Mouse (Mus musculus): ENCODE data around the gene Aldh16a1. TPM values are rescaled to one million over a fixed set of nuclear protein-coding genes. Genes with fewer than 3 reads are reported as not detected.
"Not testable (repeated sequence)": the region's sequence is repeated elsewhere in the genome, so short reads cannot be mapped to it uniquely, and the experiment has no call there.

Aldh16a1 gene
- polyA plus RNA-seq, 1 experiment from 2014 or later = 41.2 TPM

- H3K9ac ChIP-seq = peak overlapping the region; percentile 49
- whole genome bisulfite sequencing (ENCODE audit: insufficient replicate concordance) = 43% methylated on average over 8 of the region's 8 CpGs
- H3K9me3 ChIP-seq (replicated peaks) = no peaks in the 10 kb centered on the region
- H3K27ac ChIP-seq = peak overlapping the region; percentile 52
- peak overlapping the region; percentile 90 for H3K4me2 ChIP-seq
- H3K4me3 ChIP-seq = peak overlapping the region; percentile 97; the same call in 1 of the 2 replicates
- H3K36me3 ChIP-seq = peaks cover 68% of the 10 kb centered on the region
- H3K27me3 ChIP-seq (replicated peaks) = no peaks in the 10 kb centered on the region
- H3K4me1 ChIP-seq = peaks cover 82% of the 10 kb centered on the region
- no peak for ATAC-seq
These were observed 33.0 kb downstream of the Aldh16a1 start for GRCm38 (mm10) chr7:45121404-45121803.

- ATAC-seq = no peak
- Histone ChIP-seq H3K36me3 (peaks cover 54% of the 10 kb centered on the region), H3K27me3 (replicated peaks) (no peaks in the 10 kb centered on the region), H3K4me2 (no peak overlapping the region), H3K9ac (0 out of 2 replicates have a peak overlapping the region, but pooled peaks have one; percentile 2), H3K27ac (peak overlapping the region; percentile 57), H3K4me3 (no peak overlapping the region), H3K4me1 (peaks cover 75% of the 10 kb centered on the region), H3K9me3 (replicated peaks) (no peaks in the 10 kb centered on the region)
- 55% methylated on average over 5 of the region's 5 CpGs for WGBS (ENCODE audit: insufficient replicate concordance)
These were observed 34.3 kb downstream of the Aldh16a1 start for GRCm38 (mm10) chr7:45119780-45120709.

- H3K4me1 ChIP-seq = peaks cover 73% of the 10 kb centered on the region
These were observed 36.0 kb downstream of the Aldh16a1 start for GRCm38 (mm10) chr7:45118336-45118735.

GRCm38 (mm10) chr7:45117566-45117965, 36.8 kb downstream of the Aldh16a1 start:
- ATAC-seq = no peak

More at GRCm38 (mm10) chr7:45118336-45118735, 36.0 kb downstream of the Aldh16a1 start:
- no peak for ATAC-seq
- Histone ChIP-seq H3K36me3 (peaks cover 51% of the 10 kb centered on the region), H3K4me3 (no peak overlapping the region), H3K9me3 (replicated peaks) (no peaks in the 10 kb centered on the region), H3K4me2 (no peak overlapping the region), H3K27me3 (replicated peaks) (no peaks in the 10 kb centered on the region), H3K9ac (no peak overlapping the region), H3K27ac (peak overlapping the region; percentile 12; the same call in 1 of the 2 replicates)
- 58% methylated on average over 6 of the region's 6 CpGs for WGBS (ENCODE audit: insufficient replicate concordance)

GRCm38 (mm10) chr7:45113476-45113875, 40.9 kb downstream of the Aldh16a1 start:
- 0 out of 2 replicates have a peak overlapping the region, but pooled peaks have one; percentile 35 for H3K9ac ChIP-seq
- no peaks in the 10 kb centered on the region for H3K27me3 ChIP-seq (replicated peaks)
- peak overlapping the region; percentile 7; the same call in 1 of the 2 replicates for H3K4me2 ChIP-seq
- H3K36me3 ChIP-seq = 0 out of 2 replicates have a peak, but pooled peaks cover 6% of the 10 kb centered on the region
- H3K4me1 ChIP-seq = peaks cover 48% of the 10 kb centered on the region
- no peak overlapping the region for H3K4me3 ChIP-seq
- 18% methylated on average over 2 of the region's 2 CpGs for WGBS (ENCODE audit: insufficient replicate concordance)
- ATAC-seq = peak; percentile 65; the same call in 1 of the 2 replicates
- no peaks in the 10 kb centered on the region for H3K9me3 ChIP-seq (replicated peaks)
- no peak overlapping the region for H3K27ac ChIP-seq

More at GRCm38 (mm10) chr7:45117566-45117965, 36.8 kb downstream of the Aldh16a1 start:
- Histone ChIP-seq H3K36me3 (peaks cover 44% of the 10 kb centered on the region), H3K27me3 (replicated peaks) (no peaks in the 10 kb centered on the region), H3K27ac (peak overlapping the region; percentile 12; the same call in 1 of the 2 replicates), H3K4me1 (peaks cover 73% of the 10 kb centered on the region), H3K4me3 (no peak overlapping the region), H3K9ac (peak overlapping the region; percentile 15; the same call in 1 of the 2 replicates), H3K4me2 (no peak overlapping the region), H3K9me3 (replicated peaks) (no peaks in the 10 kb centered on the region)
- WGBS (ENCODE audit: insufficient replicate concordance) = 62% methylated on average over 8 of the region's 8 CpGs

- Histone ChIP-seq H3K27me3 (replicated peaks) (no peaks in the 10 kb centered on the region), H3K4me3 (no peak overlapping the region), H3K36me3 (no peaks in the 10 kb centered on the region), H3K9ac (no peak overlapping the region), H3K4me2 (no peak overlapping the region), H3K9me3 (replicated peaks) (no peaks in the 10 kb centered on the region), H3K4me1 (peaks cover 39% of the 10 kb centered on the region), H3K27ac (no peak overlapping the region)
- ATAC-seq = peak; percentile 28; the same call in 1 of the 2 replicates
- 26% methylated on average over 3 of the region's 3 CpGs for WGBS (ENCODE audit: insufficient replicate concordance)
These were observed 41.9 kb downstream of the Aldh16a1 start for GRCm38 (mm10) chr7:45112529-45112928.

- ATAC-seq = no peak
- 49% methylated on average over 2 of the region's 2 CpGs for WGBS (ENCODE audit: insufficient replicate concordance)
- H3K4me3 ChIP-seq = no peak overlapping the region
These were observed 42.4 kb downstream of the Aldh16a1 start for GRCm38 (mm10) chr7:45111940-45112339.

GRCm38 (mm10) chr7:45110089-45110488, 44.3 kb downstream of the Aldh16a1 start:
- not testable (repeated sequence) for H3K4me2 ChIP-seq; H3K36me3 ChIP-seq; H3K4me3 ChIP-seq; H3K27ac ChIP-seq; ATAC-seq; H3K9ac ChIP-seq; H3K27me3 ChIP-seq (replicated peaks); H3K9me3 ChIP-seq (replicated peaks)
- WGBS (ENCODE audit: insufficient replicate concordance) = 76% methylated on average over 4 of the region's 4 CpGs
- H3K4me1 ChIP-seq = peaks cover 35% of the 10 kb centered on the region

More at GRCm38 (mm10) chr7:45111940-45112339, 42.4 kb downstream of the Aldh16a1 start:
- H3K4me2 ChIP-seq = no peak overlapping the region
- no peaks in the 10 kb centered on the region for H3K27me3 ChIP-seq (replicated peaks)
- H3K27ac ChIP-seq = no peak overlapping the region
- H3K9ac ChIP-seq = no peak overlapping the region
- no peaks in the 10 kb centered on the region for H3K9me3 ChIP-seq (replicated peaks)
- peaks cover 37% of the 10 kb centered on the region for H3K4me1 ChIP-seq
- H3K36me3 ChIP-seq = no peaks in the 10 kb centered on the region

GRCm38 (mm10) chr7:45107052-45107645, 47.2 kb downstream of the Aldh16a1 start:
- Histone ChIP-seq H3K9me3 (replicated peaks) (no peaks in the 10 kb centered on the region), H3K27ac (no peak overlapping the region), H3K4me3 (no peak overlapping the region), H3K4me1 (peaks cover 31% of the 10 kb centered on the region), H3K9ac (no peak overlapping the region), H3K4me2 (no peak overlapping the region), H3K27me3 (replicated peaks) (no peaks in the 10 kb centered on the region), H3K36me3 (no peaks in the 10 kb centered on the region)
- WGBS (ENCODE audit: insufficient replicate concordance) = 20% methylated on average over 5 of the region's 5 CpGs
- no peak for ATAC-seq

GRCm38 (mm10) chr7:45106441-45106840, 47.9 kb downstream of the Aldh16a1 start:
- Histone ChIP-seq H3K4me2 (no peak overlapping the region), H3K4me1 (peaks cover 33% of the 10 kb centered on the region), H3K27me3 (replicated peaks) (no peaks in the 10 kb centered on the region), H3K9me3 (replicated peaks) (no peaks in the 10 kb centered on the region), H3K4me3 (no peak overlapping the region), H3K9ac (no peak overlapping the region), H3K27ac (no peak overlapping the region), H3K36me3 (no peaks in the 10 kb centered on the region)
- 63% methylated on average over 6 of the region's 6 CpGs for WGBS (ENCODE audit: insufficient replicate concordance)
- ATAC-seq = no peak

GRCm38 (mm10) chr7:45105491-45105890, 48.9 kb downstream of the Aldh16a1 start:
- Histone ChIP-seq H3K9ac (no peak overlapping the region), H3K27me3 (replicated peaks) (no peaks in the 10 kb centered on the region), H3K9me3 (replicated peaks) (no peaks in the 10 kb centered on the region), H3K4me3 (no peak overlapping the region), H3K4me2 (no peak overlapping the region), H3K36me3 (no peaks in the 10 kb centered on the region), H3K4me1 (peaks cover 33% of the 10 kb centered on the region), H3K27ac (no peak overlapping the region)
- WGBS (ENCODE audit: insufficient replicate concordance) = 69% methylated on average over 8 of the region's 8 CpGs
- ATAC-seq = no peak

- Histone ChIP-seq H3K36me3 (no peaks in the 10 kb centered on the region), H3K27me3 (replicated peaks) (no peaks in the 10 kb centered on the region), H3K27ac (no peak overlapping the region), H3K4me1 (peaks cover 28% of the 10 kb centered on the region), H3K9ac (no peak overlapping the region), H3K4me2 (no peak overlapping the region), H3K9me3 (replicated peaks) (no peaks in the 10 kb centered on the region), H3K4me3 (no peak overlapping the region)
- no peak for ATAC-seq
- WGBS (ENCODE audit: insufficient replicate concordance) = 74% methylated on average over 5 of the region's 5 CpGs
These were observed 49.4 kb downstream of the Aldh16a1 start for GRCm38 (mm10) chr7:45104941-45105340.
